Mouse (Mus musculus) A20 (cell line): ENCODE data around the gene Sptbn4.

Experiments
- DNase-seq: peaks from one replicate; pipeline ENCODE4 v3.0.0-alpha.2; 2011; ENCODE audit warnings: low read depth, low spot score

Gene Sptbn4

DNA sequence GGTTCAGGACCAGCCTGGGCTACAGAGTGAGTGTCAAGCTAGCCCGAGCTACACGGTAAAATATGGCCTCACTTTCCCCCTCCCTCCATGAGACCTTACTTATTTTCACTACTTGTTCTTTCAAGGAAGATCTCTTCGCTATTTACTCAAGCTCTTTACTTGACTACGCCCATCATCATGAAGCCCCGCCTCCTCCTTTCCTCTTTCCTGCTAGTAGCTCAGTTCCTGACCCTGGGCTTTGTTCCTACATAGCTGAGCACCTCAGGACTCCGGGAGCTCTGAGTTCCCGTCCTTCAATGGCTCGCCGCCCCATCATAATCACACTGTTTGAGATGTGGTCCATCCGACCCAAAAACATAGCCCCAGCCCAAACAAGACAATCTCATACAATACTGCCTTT lies 14.1 kb downstream of the Sptbn4 start:
- peak; percentile 22 for DNase-seq

GRCm38 (mm10) chr7:27429135-27429534 lies 18.4 kb downstream of the Sptbn4 start:
- no peak for DNase-seq

DNA sequence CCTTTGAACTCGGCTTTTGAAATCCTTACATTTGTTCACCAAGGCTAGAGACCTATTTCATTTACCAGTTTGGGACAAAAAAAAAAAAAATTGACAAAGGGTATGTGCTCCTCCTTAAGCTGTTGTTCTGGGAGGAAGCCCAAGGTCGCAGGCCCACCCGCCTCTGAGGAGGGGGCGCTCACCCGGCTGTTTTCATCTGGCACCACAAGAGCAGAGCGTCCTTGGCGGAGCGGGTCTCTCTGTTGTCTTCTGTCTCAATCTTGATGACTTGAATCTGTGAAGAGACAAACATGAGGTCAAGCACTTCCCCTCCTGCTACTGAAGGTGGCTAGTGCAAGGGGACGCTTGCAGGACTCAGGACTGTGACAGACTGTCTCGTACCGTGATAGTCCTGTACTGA lies 19.5 kb downstream of the Sptbn4 start:
- no peak for DNase-seq

DNA sequence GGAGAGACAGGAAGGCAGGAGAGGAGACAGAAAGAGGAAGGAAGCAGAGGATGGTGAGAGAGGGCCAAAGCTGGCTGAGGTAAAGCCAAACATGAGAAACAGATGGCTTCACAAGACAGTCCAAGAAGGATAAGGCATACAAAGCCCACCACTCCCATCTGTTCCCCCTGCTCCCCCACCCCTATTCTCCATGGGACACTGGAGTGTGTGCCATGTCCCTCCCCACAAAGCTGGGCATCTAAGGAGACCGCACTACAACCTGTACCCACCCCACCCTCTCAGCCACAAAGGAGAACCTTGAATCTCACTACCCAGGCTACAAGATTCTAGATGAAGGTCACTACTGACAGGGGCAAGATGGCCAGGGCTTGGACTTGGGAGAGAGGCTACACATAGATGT lies 20.1 kb downstream of the Sptbn4 start:
- no peak for DNase-seq

- no peak for DNase-seq
These were observed 23.7 kb downstream of the Sptbn4 start for GRCm38 (mm10) chr7:27423556-27424326.

DNA sequence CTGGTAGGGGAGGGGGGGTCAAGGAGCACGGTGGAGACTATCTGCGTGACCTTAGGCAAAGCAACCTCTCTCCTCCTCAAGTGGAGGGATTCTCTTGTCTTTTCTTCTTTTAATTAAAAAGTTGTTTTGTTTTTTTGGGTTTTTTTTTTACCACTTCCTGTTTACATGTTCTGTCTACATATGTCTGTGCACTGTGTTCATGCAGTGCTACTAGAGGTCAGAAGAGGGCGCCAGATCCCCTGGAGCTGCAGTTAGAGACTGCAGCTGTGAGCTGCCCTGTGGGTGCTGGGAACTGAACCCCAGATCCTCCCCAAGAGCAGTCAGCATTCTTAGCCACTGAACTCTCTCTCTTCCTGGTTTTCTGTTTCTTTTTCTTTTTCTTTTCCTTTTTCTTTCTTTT lies 28.4 kb downstream of the Sptbn4 start:
- peak; percentile 63 for DNase-seq

DNA sequence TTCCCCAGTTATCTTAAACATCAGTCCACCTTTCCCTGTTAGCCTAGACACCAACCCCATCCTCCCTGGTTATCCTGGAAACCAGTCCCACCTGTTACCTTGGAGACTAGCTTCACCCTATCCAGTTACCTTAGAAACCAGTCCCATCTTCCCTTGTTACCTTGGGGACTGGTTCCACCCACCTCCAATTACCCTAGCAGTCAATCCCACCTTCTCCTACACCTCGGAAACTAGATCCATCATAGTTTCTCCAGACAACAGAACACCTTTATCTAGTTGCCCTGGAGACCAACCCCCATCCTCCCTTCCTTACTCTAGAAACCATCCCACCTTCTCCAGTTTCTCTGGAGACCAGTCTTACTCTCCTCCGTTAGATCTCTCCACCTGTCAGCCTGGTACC lies 30.3 kb downstream of the Sptbn4 start:
- DNase-seq: no peak

DNA sequence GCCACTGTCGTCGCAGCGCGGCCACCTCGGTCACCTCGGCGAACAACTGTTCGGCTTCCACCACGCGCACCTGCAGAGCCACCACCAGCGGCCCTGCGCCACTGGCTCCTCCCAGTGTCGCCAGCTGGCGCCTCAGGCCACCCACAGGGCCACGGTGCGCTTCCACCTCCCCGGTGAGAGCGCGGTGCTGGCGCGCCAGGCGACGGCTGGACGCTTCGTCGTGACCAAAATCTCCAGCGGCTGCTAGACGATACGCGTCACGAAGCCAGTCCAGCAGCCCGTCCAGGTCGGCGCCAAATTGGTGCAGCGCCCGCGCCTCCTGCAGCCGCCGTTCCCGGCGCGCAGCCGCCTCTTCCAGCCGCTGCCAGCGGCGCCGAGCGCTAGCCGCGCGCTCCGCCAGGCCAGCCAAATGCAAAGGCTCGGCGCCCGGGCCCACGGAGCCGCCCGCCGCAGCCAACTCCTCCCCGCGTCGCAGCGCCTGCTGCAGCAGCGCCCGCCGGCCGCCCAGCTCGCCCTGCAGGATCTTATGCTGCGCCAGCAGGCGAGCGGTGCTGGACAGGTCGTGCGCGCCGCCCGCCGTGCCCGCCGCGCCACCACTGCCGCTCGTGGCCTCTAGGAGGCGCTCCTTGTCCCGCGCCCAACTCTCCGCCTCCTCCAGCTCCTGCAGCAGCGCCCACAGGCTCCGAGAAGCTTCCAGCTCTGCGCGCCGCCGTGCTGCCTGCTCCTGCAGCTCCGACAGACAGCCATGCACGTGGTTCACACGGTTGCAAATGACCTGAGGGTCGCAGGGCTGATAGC lies 38.9 kb downstream of the Sptbn4 start:
- DNase-seq: no peak

DNA sequence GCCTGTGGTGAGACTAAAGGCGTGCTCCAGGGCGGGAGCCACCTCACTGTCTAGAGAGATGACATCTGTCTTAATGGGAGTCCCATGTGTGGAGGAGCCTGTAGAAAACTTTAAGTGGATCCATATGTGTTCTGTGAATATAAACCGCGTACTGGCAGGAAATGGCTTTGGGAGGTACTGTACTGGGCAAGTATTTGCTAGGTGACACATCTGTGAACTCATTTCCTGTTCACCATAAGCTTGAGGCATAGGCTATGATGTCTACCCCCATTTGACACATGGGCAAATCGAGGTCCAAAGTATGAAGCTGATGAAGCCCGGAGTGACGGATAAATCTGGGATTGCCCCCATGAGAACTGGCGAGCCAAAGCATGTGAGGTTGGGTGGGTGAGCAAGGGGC lies 39.7 kb downstream of the Sptbn4 start:
- no peak for DNase-seq

DNA sequence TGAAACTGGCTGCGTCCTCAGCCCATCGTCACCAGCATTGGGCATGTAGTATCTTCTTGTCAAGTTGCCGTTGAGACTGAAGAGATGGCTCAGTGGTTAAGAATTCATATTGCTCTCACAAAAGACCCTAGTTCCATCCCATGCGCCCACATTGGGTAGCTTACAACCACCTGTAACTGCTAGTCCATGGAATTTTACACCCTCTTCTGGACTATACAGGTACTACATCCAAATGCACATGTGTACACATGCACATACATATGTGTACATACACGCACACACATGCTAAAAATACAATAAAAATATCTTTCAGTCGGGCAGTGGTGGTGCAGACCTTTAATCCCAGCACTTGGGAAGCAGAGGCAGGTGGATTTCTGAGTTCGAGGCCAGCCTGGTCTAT lies 41.0 kb downstream of the Sptbn4 start:
- DNase-seq: peak; percentile 37

DNA sequence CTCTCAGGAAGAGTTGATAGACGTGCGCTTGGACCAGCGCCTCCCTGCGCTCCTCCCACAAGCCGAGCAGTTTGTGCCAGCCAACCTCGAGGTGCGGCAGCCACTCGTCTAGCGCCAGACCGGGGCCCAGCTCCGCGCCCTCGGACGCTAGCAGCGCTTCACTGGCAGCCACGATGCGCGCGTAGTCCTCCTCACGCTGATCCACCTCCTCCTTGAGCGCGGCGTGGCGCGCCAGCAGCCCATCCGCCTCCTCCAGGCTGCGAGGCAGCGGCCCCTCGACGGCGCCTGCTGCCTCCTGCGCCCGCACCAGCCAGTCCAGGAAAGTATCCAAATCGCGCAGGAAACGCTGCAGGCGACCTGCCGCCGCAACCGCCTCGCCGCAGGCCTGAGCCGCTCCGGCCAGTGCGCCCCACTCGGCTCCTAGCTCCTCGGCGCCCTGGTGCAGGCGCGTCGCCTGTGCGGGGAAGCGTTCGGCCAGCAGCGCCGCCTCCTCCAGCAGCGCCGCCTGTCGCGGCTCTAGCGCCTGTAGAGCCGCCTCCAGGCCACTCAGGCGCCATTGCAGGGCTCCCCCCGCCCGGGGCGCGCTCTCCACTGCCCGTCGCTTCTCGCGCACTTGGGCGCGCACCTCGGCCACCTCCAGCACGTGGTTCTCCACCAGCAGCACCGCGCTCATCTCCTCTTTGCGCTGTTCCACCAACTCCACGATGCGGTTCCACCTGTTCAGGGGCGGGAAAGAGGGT lies 43.1 kb downstream of the Sptbn4 start:
- no peak for DNase-seq

DNA sequence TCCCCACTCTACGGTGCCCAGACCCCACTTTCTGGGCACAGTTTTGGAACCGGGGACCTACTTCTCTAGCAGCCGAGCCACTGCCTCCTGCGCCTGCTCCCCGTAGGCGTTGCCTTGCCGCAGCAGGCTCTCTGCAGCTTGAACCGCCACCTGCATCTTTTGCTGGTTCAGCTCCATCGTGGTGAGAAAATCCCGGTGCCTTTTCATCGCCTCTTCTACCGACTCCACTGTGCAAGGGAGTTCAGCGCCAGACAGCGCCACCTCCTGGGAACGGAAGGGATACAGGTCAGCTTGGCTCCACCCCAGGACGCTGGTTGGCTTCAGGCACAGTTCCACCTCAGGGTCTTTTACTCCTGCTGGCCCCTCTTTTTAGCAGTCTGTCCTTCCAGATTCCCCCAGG lies 44.8 kb downstream of the Sptbn4 start:
- DNase-seq: peak; percentile 87

- no peak for DNase-seq
These were observed 46.9 kb downstream of the Sptbn4 start for GRCm38 (mm10) chr7:27400545-27400944.

- DNase-seq: peak; percentile 81
These were observed 50.2 kb downstream of the Sptbn4 start for GRCm38 (mm10) chr7:27397048-27397949.

DNA sequence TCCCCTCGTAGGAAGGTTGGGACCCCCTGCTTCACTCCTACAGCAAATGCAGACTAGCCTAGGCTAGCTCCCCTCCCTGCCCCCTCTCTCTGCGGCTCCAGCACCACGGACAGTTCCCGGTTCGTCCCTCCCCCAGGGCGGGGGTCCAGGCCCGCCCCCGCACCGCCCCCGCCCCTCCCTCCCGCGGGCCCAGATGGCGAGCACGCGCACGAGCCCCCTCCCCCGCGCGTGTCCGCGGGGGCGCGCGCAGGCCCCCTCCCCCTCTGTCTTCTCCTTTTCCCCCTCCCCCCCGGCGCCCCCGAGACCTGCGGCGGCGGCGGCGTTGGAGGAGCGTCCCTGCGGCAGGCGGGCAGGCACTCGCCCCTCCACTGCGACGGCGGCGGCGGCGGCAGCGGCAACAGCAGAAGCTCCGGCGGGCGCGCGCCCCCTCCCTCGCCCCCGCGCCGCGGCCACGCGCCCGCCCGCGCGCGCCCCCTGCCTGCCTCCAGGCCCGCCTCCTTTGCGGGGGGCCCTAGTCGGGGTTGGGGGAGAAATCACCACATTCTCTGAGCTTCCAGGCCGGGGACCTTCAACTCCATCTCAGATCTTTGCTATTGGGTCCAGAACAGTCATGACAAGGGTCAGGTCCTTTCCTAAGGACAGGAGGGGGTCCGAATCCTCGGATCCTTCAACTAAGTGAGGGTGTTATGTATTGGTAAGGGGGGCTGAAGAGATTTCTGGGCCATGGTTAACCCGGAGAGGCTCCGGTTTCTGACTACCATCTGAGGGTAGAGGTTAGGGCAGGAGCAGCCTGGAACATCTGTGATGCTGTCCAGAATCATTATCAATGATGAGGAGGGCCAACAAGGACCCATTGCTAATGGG lies 51.1 kb downstream of the Sptbn4 start:
- DNase-seq: peak; percentile 20

GRCm38 (mm10) chr7:27395521-27396183 lies 51.8 kb downstream of the Sptbn4 start:
- no peak for DNase-seq

GRCm38 (mm10) chr7:27391416-27391815 lies 56.1 kb downstream of the Sptbn4 start:
- no peak for DNase-seq

DNA sequence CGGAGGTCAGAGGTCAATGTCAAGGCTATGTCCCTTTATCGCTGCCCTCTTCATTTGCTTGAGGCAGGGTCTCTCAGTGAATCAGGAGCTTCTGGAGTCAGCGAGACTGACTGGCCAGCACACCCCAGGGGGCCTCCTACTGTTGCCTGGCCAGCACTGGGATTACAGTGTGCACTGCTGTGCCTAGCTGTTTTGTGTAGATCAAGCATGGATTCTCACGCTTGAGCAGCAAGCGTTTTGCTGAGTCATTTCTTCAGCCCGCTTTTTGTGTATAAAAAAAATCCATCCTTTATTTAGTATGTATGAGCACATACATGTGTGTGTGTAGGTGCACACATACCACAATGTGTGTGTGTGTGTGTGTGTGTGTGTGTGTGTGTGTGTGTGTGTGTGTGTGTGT lies 58.3 kb downstream of the Sptbn4 start:
- no peak for DNase-seq

GRCm38 (mm10) chr7:27384731-27385130 lies 62.8 kb downstream of the Sptbn4 start:
- DNase-seq: peak; percentile 53

- DNase-seq: no peak
These were observed 63.4 kb downstream of the Sptbn4 start for GRCm38 (mm10) chr7:27384134-27384533.
